Mouse (Mus musculus) intestine, postnatal 0 days (tissue): ENCODE results near the gene Opn1sw. TPM values are rescaled to one million over a fixed set of nuclear protein-coding genes. Genes with fewer than 3 reads are reported as not detected.
"Not testable (repeated sequence)": the region's sequence is repeated elsewhere in the genome, so short reads cannot be mapped to it uniquely, and the experiment has no call there.

Experiments
- ATAC-seq: fragments of 200-750 bp; cut with Nextera tagmentation; 2 replicates; pipeline ENCODE4 v1.8.0; 2017; ENCODE audit warnings: mild to moderate bottlenecking, moderate TSS enrichment, moderate library complexity
- H3K27ac ChIP-seq: fragments of 300-500 bp; sonication (generic); 2 replicates; pipeline ENCODE4 v1.5.1; 2014; ENCODE audit warnings: mild to moderate bottlenecking, low read depth, low read length, moderate library complexity
- H3K27me3 ChIP-seq: fragments of 300-500 bp; sonication (generic); replicated peaks from 2 replicates; pipeline ENCODE4 v1.6.1; 2014; ENCODE audit warnings: low read length, mixed read lengths; ENCODE audit not compliant: control insufficient read depth, insufficient read depth
- H3K36me3 ChIP-seq: fragments of 300-500 bp; sonication (generic); 2 replicates; pipeline ENCODE4 v1.6.1; 2014; ENCODE audit warnings: mild to moderate bottlenecking, moderate library complexity; ENCODE audit not compliant: control insufficient read depth, insufficient read depth
- H3K4me1 ChIP-seq: fragments of 300-500 bp; sonication (generic); replicated peaks from 2 replicates; pipeline ENCODE4 v1.6.1; 2014; ENCODE audit warnings: antibody characterized with exemption, low read length, mixed read lengths; ENCODE audit not compliant: control insufficient read depth, insufficient read depth
- H3K4me2 ChIP-seq: fragments of 300-500 bp; sonication (generic); replicated peaks from 2 replicates; pipeline ENCODE4 v1.6.1; 2014; ENCODE audit warnings: low read depth, mild to moderate bottlenecking, moderate library complexity
- H3K4me3 ChIP-seq: fragments of 300-500 bp; sonication (generic); 2 replicates; pipeline ENCODE4 v1.5.1; 2014; ENCODE audit warnings: low read depth, low read length
- H3K9ac ChIP-seq: fragments of 300-500 bp; sonication (generic); 2 replicates; pipeline ENCODE4 v1.6.1; 2014; ENCODE audit warnings: mild to moderate bottlenecking, low read depth, low read length
- H3K9me3 ChIP-seq: fragments of 300-500 bp; sonication (generic); 2 replicates; pipeline ENCODE4 v1.6.1; 2016; ENCODE audit warnings: mixed run types; ENCODE audit not compliant: control insufficient read depth
- CTCF ChIP-seq: sonication (generic); IDR thresholded peaks from 2 replicates; pipeline ENCODE4 v1.5.1; 2016; ENCODE audit warnings: low read depth, mild to moderate bottlenecking, control low read depth, antibody characterized with exemption, moderate library complexity
- WGBS: fragments of 180-500 bp; shearing (Covaris S2); extraction: QIAGEN DNeasy Blood & Tissue Kit; methylation state at CpG from one replicate; pipeline ENCODE4 v1.1.7; 2014; 5-methylcytosine and 5-hydroxymethylcytosine counted together
- polyA plus RNA-seq: library from polyadenylated mRNA; unstranded; fragments of >200 nt; fragmentation: Nextera tagmentation; extraction: Ambion mirVana; gene quantifications from 2 replicates; pipeline ENCODE4 v1.2.1, GENCODE M21; 2015

Gene Opn1sw
- polyA plus RNA-seq, 1 experiment from 2014 or later = 0.13 TPM

- no peak for ATAC-seq
- no peaks in the 10 kb centered on the region for H3K9me3 ChIP-seq
- H3K9ac ChIP-seq = no peak overlapping the region
- no peak overlapping the region for H3K4me3 ChIP-seq
- no peak for TF ChIP-seq CTCF
- WGBS = 86% methylated on average over 4 of the region's 4 CpGs
- H3K4me2 ChIP-seq = no peak overlapping the region
- H3K4me1 ChIP-seq = 0 out of 2 replicates have a peak, but pooled peaks cover 3% of the 10 kb centered on the region
- peaks cover 38% of the 10 kb centered on the region for H3K27me3 ChIP-seq
- H3K36me3 ChIP-seq = no peaks in the 10 kb centered on the region
- H3K27ac ChIP-seq = no peak overlapping the region
These were observed 11.6 kb upstream of the Opn1sw start for GRCm38 (mm10) chr6:29399851-29400250.

- H3K9me3 ChIP-seq = no peaks in the 10 kb centered on the region
- H3K4me2 ChIP-seq = no peak overlapping the region
- 0 out of 2 replicates have a peak, but pooled peaks have one; percentile 1 for TF ChIP-seq CTCF
- no peak overlapping the region for H3K9ac ChIP-seq
- ATAC-seq = no peak
- 0 out of 2 replicates have a peak, but pooled peaks cover 3% of the 10 kb centered on the region for H3K4me1 ChIP-seq
- peaks cover 39% of the 10 kb centered on the region for H3K27me3 ChIP-seq
- H3K27ac ChIP-seq = no peak overlapping the region
- no peak overlapping the region; the same call in 1 of the 2 replicates for H3K4me3 ChIP-seq
- WGBS = 30% methylated on average over 6 of the region's 6 CpGs
- H3K36me3 ChIP-seq = no peaks in the 10 kb centered on the region
These were observed 9.3 kb upstream of the Opn1sw start for GRCm38 (mm10) chr6:29397575-29397974.

GRCm38 (mm10) chr6:29396714-29397540 is 8.7 kb upstream of the Opn1sw start:
- 0 out of 2 replicates have a peak, but pooled peaks have one; percentile 1 for TF ChIP-seq CTCF
- 0 out of 2 replicates have a peak, but pooled peaks cover 3% of the 10 kb centered on the region for H3K4me1 ChIP-seq
- WGBS = 10% methylated on average over 24 of the region's 24 CpGs
- peak; percentile 35 for ATAC-seq
- H3K4me3 ChIP-seq = peak overlapping the region; percentile 56
- no peak overlapping the region for H3K27ac ChIP-seq
- H3K4me2 ChIP-seq = peak overlapping the region; percentile 92
- H3K36me3 ChIP-seq = no peaks in the 10 kb centered on the region
- peak overlapping the region; percentile 40; the same call in 1 of the 2 replicates for H3K9ac ChIP-seq
- H3K9me3 ChIP-seq = no peaks in the 10 kb centered on the region
- peaks cover 33% of the 10 kb centered on the region for H3K27me3 ChIP-seq

GRCm38 (mm10) chr6:29395910-29396713 is 7.8 kb upstream of the Opn1sw start, which contains the start of gene Ccdc136:
Ccdc136 (plus strand) TSS chr6:29396309.
- Histone ChIP-seq H3K27me3 (peaks cover 33% of the 10 kb centered on the region), H3K9me3 (no peaks in the 10 kb centered on the region), H3K9ac (peak within 1 kb of the TSS; percentile 40; the same call in 1 of the 2 replicates), H3K4me3 (peak within 1 kb of the TSS; percentile 56), H3K4me2 (peak within 1 kb of the TSS; percentile 92), H3K4me1 (0 out of 2 replicates have a peak, but pooled peaks cover 3% of the 10 kb centered on the region), H3K27ac (no peak within 1 kb of the TSS), H3K36me3 (no peaks in the 10 kb centered on the region)
- no peak for TF ChIP-seq CTCF
- WGBS = under 1% methylated on average over 46 of the region's 49 CpGs
- ATAC-seq = peak; percentile 79

GRCm38 (mm10) chr6:29394286-29394685 is 6.0 kb upstream of the Opn1sw start:
- no peak for ATAC-seq
- Histone ChIP-seq H3K4me2 (no peak overlapping the region), H3K27ac (no peak overlapping the region), H3K4me1 (0 out of 2 replicates have a peak, but pooled peaks cover 3% of the 10 kb centered on the region), H3K9me3 (no peaks in the 10 kb centered on the region), H3K27me3 (peaks cover 33% of the 10 kb centered on the region), H3K9ac (no peak overlapping the region), H3K4me3 (no peak overlapping the region), H3K36me3 (no peaks in the 10 kb centered on the region)
- TF ChIP-seq CTCF = no peak
- WGBS = 80% methylated on average over 1 of the region's 1 CpGs

GRCm38 (mm10) chr6:29391802-29392201 is 3.5 kb upstream of the Opn1sw start:
- 0 out of 2 replicates have a peak, but pooled peaks cover 3% of the 10 kb centered on the region for H3K4me1 ChIP-seq
- no peak overlapping the region for H3K4me3 ChIP-seq
- peaks cover 33% of the 10 kb centered on the region for H3K27me3 ChIP-seq
- H3K9me3 ChIP-seq = no peaks in the 10 kb centered on the region
- no peak overlapping the region for H3K4me2 ChIP-seq
- H3K36me3 ChIP-seq = no peaks in the 10 kb centered on the region
- WGBS = 63% methylated on average over 4 of the region's 4 CpGs
- H3K9ac ChIP-seq = no peak overlapping the region
- H3K27ac ChIP-seq = no peak overlapping the region
- no peak for ATAC-seq
- TF ChIP-seq CTCF = peak; percentile 58

GRCm38 (mm10) chr6:29391241-29391640 is 3.0 kb upstream of the Opn1sw start:
- H3K4me1 ChIP-seq, H3K27ac ChIP-seq, H3K4me2 ChIP-seq, H3K4me3 ChIP-seq, H3K36me3 ChIP-seq, ATAC-seq, H3K9me3 ChIP-seq, H3K9ac ChIP-seq: not testable (repeated sequence)
- peaks cover 27% of the 10 kb centered on the region for H3K27me3 ChIP-seq
- WGBS = 77% methylated on average over 8 of the region's 8 CpGs

- H3K4me3 ChIP-seq, H3K27ac ChIP-seq, H3K4me1 ChIP-seq, ATAC-seq, H3K36me3 ChIP-seq, H3K4me2 ChIP-seq, H3K9ac ChIP-seq, H3K9me3 ChIP-seq: not testable (repeated sequence)
- WGBS = 77% methylated on average over 1 of the region's 1 CpGs
- peaks cover 20% of the 10 kb centered on the region; the same call in 1 of the 2 replicates for H3K27me3 ChIP-seq
These were observed 2.2 kb upstream of the Opn1sw start for GRCm38 (mm10) chr6:29390500-29390899.
